Mouse (Mus musculus) layer of hippocampus, postnatal 10 days (tissue): ENCODE data around the gene Edrf1. TPM values are rescaled to one million over a fixed set of nuclear protein-coding genes. Genes with fewer than 3 reads are reported as not detected.

Experiments
- DNase-seq, 2 experiments: peaks; one replicate each; pipeline ENCODE4 v3.0.0; 2021; ENCODE audit warnings: low spot score in 2 of 2
- long read RNA-seq: library from polyadenylated mRNA; stranded (forward); transcript quantifications from one replicate; pipeline ENCODE4 v2.0.0, GENCODE M21; 2023
- total RNA-seq, 2 experiments: library from RNA; stranded (reverse); gene quantifications; 2 replicates each; pipeline ENCODE4 v1.2.3; 2021

Edrf1 gene
- total RNA-seq: 10 to 100 TPM; 29.9 to 35.9 TPM
- long read RNA-seq, full-length matches to known transcripts: 6 of 8 reads
- long read RNA-seq, partial matches to known transcripts: 0 of 8 reads
- long read RNA-seq, other reads (novel, unspliced or antisense): 2 of 8 reads

DNA sequence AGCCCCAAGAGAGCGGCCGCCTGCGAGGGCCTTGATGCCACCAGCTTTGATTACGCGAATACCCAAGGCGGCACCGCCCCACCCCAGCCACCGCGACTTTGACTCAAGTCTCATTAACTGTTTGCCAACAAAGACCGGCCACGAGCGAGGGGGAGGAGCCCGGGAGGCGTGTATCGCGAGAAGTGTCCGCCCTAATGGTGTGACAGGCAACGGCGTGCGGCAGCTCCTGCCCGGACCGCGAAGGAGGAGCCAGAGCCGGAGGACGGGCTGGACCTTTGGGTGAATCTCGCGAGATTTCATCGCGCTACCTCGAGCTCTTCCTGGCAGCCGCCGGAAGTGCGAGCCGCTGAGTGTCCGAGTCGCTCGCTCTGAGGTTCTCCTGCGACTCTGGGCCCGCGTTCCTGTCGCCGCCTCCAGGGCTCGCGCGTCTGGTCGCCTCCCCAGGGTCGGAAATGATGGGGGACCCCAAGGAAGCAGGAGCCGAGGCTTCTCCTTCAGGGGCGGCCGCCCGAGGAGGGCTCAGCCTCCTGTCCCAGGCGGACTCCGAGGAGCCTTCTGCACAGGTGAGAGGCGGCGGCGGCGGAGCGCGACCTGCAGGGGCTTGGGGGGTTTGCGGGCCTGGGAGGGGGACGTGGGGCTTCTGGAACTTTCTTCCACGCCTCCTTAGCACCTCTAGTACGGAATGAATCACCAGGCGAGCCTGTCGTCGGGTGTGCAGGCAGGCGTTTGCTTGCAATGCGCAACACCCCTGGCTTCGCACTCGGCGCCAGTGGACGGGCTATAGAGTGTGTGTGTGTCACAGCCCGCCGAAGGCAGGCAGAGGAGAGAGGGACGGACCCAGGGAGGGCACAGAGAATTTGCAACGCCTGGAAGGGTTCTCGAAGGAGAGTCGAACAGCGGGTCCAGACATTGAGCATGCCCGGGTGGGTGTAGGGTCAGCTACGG is at the start of gene Edrf1:
TSS of gene Edrf1 (plus strand) at position 183 of the 945 bp plus-strand sequence.
- peak; percentile 96 to 97 for DNase-seq

DNA sequence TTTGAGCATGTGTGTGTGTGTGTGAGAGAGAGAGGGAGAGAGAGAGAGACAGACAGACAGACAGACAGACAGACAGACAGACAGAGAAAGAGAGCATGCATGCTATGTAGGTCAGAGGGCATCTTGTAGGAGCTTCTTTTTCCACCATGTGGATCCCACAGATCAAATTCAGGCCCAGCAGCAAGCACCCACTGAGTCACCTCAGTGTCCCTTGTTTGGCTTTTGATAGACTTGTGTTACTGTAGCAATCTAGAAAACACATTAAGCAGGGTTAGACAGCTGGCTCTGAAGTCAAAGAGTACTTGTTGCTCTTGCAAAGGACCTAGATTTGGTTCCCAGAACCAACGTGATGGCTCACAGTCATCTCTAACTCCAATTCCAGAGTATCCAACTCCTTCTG is 45.6 kb upstream of the Edrf1 start:
- DNase-seq: no peak

DNA sequence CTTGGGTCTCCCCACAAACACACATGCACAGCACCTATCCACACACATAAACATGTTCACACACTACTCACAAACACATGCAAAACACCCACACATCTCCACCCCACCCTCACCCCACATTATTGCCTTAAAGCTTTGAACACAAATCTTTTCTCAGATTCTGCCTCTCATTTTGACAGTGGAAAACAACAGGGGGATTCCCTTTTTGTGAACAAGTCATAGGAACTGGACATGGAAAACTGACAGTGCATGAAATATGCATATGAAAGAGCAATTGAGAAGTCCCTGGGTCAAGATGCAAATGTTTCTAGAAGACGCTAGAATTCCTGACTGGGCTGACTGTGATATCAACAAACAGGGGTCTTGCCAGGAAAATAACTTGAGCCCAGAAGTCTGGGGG is 36.8 kb upstream of the Edrf1 start:
- DNase-seq: no peak

DNA sequence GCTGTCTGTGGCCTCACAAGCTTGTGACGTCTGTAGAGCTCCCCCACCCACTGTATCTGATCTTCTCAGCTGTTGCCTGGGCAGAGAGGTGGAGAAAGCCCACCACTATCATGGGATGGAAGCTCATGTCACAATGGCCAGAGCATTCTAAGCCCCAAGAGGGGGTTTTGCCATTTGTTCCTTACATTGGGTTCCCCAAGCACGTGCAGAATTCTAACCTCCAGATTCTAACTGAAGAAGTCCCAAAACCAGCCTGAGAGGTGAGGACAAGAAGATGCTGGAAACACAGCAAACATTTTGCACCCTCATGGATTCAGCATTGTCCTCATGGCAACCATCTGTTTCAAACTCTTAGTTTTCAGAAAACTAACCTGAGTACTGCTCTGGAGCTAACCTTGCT is 35.3 kb upstream of the Edrf1 start, which contains the start of gene Tex36:
TSS of gene Tex36 (minus strand) at position 101 of the 400 bp plus-strand sequence.
- DNase-seq: no peak

DNA sequence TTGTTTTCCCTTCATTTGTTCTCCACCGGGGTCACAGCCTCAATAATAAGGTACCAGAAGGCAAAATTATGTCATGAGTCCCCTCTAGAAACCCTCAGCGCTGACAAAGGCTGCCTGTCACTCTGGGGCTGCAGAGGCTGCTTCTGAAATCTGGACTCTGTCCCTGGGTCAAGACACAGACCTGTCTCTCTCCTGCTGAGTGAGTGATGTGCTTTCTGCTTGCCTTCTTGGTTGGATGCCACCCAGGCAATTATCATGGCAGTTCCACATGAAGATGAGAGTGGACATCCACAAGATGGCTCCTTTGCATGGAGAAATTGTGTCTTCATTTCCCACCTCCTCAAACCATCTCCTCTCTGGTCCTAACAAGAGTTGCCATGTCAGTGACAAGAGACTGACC is 34.2 kb upstream of the Edrf1 start:
- DNase-seq: no peak

DNA sequence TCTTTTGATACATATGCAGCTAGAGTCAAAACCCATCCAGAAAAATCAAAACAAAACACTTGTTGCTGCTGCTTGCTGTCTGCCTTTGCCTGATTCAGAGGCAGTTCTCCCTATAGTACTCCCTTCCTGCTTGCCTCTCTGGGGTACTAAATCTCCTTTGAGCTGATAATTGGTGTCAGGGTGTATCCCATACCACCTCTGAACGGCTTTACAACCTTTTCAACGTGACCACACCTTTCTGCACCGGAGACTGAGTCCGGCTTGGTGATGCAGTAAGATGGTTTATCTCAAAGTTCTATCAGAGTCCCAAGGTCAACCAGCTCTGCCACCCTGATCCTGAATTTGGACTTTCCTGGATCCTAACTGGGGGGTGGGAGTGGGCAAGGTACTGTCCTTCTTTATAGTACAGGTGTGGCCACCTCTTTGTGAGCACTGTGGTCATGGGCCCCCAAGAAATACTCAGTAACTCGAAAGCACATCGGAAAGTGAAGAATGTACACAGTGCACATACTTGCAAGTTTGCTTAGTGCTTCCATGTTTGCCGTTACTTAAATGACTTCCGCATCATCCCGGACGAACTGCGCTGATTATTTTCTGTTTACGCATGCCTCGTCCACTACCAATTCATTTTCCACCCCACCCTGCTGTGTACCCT is 32.8 kb upstream of the Edrf1 start:
- no peak for DNase-seq

DNA sequence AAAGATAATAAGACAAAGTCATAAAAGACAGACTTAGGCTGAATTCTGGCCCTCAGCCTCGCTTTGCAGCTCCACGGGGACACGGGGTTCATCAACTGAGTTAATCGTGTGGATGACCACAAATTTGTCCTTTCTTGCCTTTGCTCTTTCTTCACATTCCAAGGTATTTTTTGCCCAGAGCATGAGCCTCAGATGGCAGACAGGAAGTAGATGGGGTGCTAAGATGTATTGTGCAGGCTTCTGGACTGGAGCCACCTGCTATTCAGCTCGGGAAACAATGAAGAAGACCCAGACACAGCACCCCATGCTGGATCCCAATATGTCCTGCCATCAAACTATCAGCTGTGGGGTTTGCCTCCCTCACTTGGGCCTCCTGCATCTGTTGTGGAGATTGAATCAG is 30.0 kb upstream of the Edrf1 start:
- no peak for DNase-seq

DNA sequence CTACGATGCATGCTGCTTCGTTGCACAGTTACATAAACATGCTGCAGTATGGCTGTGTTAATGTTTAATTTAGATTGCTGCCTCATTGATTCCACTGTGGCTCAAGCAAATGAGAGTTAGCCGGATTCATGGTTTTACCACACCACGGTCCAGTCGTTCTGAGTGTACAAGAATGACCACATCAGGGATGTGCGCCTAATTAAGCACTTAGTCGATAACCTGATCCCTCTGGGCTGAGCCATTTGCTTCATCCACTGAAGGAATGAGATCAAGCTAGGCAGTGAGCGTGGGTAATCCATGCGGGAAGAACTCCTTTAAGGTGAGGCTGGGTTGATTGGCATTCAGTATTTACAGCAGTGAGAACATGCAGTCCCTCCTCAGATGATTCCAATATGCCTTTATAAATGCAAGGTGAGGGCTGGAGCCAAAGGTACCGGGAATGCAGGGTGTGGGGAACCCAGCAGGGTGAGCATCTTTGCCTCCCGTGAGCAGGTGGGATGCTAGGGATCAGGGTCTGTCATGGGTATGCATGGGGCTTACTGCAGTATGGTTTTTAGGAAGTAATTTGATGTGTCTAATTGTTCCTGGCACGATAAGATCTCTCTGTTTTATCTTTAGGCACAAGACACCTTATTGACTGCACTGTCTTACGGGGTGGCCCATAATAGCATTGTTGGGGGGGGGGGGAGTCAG is 29.3 kb upstream of the Edrf1 start:
- DNase-seq: no peak

DNA sequence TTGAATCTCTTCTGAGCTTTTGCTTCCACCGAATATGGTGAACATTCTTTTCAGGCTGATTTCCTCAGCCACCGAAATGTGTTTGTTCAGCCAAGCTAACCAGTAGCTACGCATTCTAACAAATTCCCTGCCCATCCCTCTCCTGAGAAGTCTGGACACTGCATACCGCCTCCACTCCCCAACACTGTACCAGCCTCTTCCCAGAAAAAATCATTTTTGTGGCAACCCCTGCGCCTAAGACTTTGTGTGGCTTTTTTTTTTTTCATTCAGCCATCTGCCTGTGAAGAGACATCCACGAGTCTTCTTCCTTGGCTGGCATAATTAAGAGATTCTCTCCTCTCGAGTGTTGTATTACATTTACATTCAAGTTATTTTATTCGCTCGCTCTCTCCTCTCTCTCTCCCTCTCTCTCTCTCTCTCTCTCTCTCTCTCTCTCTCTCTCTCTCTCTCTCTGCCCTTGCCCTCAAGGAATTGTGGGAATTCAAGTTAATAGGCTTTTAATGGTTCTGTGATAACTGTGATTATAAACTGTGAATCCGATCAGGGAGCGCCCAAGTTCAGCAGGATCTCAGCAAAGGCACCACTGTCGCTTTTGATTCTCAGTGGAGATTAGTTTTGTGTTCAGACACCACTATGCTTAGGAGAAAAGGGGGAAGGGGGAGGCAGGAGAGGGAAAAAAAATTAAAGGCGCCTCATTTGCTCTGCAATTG is 28.6 kb upstream of the Edrf1 start:
- peak in 1 of 2 experiments; percentile 21 for DNase-seq

DNA sequence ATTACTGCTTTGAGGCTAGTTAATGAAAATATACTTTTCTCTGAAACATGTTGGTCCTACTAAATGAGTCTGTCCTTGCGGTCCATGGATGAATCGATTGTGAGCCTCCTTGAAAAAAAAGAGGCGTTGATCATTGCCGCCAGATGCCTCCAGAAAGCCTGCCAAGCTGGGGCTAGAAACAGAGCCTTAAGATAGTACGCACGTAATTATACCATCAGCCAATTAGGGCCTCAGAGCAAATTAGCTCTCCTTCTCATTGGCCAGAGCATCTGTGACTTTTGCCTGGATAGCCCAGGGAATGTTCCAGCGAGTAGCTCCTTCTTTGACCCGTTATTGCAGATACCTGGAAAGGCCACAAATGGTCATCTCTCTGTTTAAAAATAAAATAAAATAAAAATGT is 27.8 kb upstream of the Edrf1 start:
- DNase-seq: peak in 1 of 2 experiments; percentile 57

DNA sequence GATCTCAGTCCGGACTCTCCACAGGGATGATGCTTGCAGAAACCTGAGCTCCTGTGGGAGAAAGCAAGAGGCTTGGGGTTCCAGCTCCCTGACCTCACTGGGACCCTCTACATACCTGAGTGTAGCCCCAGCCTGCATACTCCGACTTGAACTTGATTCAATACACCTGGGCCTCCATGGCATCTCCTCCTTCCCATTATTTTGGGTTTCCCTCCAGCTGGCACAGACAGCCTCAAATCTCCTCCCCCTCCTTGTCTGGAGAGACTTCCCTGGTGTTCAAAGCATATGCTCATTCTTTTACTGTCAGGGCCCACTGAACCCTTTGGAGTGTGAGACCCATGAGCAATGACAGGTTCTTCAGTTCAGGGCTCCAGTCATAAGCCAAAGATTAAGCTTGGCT is 24.4 kb upstream of the Edrf1 start:
- DNase-seq: no peak

DNA sequence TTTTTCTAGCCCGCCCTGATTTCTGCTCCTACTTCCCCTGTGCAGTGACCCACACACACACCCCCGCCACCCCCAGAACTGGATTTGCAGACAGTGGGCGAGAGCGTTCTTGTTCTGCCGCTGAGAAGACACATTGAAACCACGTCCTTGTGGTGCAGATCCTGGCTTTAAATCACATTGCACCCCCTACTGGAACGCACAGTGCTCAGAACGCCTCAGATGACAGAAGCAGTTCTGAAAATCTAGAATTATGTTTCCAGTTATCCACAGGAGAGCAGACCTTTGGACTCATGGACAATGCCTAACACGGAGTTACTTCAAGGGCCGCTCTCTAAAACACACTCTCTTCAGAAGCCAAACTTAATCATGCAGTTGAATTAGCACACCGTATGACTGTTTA is 16.6 kb upstream of the Edrf1 start:
- DNase-seq: peak; percentile 25 to 45

DNA sequence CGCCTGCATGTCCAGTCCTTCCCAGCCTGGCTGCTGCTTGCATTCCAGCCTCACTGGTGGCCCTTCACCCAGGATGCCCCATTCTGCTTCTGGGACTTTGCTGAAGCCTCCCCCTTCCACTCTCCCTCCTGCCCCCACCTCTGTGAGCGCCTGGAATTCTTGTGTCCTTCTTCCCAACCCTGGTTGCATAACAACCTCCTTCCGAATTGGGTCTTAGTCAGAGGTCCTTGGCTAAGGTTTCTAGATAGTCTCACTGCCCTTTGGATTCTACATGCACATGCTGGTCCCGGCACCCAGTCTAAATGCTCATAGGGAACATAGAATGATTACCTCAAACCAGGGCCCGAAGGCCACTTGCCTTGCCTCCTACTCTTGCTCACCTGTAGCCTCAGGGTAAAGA is 14.1 kb upstream of the Edrf1 start:
- DNase-seq: no peak

DNA sequence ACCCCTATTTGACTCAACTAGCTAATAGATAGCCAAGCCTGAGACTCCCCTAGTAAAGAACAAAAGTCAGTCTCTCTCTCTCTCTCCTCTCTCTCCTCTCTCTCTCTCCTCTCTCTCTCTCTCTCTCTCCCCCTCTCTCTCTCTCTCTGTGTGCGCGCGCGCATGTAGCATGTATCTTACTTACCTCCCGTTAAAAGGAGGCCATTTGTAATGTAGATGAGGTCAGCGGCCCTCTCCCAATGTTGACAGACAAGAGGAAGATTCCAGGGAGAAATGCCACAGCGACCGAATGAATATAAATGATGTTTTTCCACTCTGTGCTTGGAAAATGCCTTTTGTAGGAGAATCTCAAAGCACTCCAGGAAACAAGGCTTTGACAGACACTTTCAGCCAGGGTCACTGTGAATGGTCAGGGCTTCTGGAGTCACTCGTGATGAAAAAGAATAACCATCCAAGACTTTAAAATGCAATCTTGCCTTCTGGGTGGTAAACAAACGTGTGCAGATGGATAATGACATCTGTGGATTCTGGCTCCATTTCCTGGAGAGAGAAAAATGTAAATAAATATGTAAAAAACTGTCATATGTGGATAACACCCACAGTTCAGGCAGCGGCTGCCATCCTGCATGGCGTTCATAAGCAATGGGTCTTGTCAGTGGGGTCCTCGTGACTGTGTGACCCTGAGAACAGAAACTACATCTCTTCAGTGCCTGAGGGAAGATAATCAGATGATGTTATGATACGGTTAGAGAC is 10.0 kb upstream of the Edrf1 start:
- peak in 1 of 2 experiments; percentile 20 for DNase-seq

DNA sequence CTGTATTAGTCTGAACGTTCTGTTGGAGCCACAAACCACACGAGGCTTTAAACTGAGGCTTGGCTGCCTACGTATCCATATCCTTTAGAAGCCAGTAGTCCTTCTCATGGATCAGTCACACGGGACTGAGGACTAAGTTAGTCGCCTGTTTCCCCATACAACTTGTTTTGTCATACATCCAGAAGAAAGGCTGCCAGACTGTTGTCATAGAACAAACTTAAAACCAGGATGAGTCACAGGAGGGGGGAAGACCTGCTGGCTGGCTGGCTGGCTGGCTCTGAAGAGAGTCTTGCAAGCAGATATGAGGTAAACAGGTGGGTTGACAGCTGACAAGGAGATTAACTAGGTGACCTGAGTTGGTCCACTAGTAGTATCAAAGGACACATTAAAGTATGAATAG is 6.5 kb upstream of the Edrf1 start:
- DNase-seq: no peak

DNA sequence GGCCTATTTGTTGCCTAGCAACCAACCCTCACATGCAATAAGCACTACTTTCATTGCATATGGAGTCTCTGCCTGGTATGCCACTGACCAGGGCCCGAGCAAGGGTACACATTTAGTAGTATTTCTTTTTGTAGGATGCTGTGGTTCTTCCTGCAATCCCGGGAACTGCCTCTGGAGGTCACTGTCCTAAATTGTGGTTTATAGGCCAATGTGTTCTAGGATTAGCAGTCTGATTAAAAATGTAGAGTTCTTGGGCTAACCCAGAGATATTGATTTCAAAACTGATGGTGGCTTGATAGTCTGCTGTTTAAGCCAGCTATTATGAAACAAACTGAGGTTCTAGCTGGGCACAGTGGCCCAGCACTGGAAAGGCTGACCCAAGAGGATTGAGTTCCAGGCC is 4.9 kb upstream of the Edrf1 start:
- DNase-seq: peak; percentile 74 to 79

DNA sequence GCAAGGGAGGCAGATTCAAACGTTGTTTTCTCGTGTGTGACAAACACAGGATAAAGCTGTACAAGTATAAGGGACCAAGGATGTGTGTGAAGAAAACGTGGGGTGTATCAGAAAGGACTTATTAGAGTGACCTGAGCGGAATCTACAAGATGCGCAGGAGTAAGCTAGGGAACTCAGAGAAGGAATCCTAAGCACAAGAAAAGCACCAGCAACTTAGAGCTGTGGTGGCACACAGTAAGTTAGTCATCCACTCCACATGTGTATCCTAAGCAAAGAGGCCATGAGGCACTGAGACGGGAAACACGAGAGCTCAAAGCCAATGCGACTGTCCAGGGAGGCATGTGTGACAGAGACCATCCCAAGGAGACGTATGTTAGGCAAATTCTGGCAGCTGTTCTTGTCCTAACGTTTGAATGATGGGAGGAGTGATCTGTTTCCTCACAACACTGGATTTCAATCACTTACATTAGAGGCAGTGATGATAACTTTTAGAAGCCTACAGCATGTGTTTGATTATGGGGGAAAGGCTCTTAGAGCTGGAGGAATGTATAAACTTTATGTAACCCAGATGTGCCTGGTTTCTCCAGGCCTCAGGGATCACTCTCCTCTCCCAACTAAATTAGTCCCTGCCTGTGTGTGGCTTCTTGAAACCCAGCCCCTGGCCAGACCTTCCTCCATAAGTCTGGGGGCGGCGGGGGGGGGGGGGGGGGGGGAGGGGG is 2.3 kb upstream of the Edrf1 start:
- no peak for DNase-seq

DNA sequence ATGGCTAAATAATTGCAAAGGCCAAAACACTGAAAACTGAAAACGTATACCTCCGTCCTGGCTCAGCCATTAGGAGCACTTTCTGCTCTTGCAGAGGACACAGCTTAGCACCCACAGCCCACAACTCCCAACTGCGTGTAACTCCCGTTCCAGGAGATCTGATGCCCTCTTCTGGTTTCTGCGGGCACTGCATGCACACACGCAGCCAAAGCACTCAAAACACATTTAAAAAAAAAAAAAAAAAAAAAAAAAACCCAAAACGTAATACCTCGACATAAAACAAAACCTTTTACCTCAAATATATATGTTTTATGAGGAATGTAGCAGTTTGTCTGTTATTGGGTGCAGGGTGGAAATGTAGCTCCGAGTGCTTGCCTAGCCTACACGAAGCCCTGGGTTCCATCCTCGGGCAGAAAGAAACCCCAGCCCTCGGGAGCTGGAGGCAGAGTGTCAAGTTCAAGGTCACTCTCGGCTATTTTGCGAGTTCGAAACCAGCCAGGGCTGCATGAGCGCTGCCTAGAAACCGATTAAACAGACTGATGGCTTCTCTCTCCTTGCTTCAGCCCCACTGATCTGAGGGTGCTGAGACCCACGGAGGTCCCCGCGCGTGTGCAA is 498 bp upstream of the Edrf1 start:
- peak; percentile 96 to 97 for DNase-seq

DNA sequence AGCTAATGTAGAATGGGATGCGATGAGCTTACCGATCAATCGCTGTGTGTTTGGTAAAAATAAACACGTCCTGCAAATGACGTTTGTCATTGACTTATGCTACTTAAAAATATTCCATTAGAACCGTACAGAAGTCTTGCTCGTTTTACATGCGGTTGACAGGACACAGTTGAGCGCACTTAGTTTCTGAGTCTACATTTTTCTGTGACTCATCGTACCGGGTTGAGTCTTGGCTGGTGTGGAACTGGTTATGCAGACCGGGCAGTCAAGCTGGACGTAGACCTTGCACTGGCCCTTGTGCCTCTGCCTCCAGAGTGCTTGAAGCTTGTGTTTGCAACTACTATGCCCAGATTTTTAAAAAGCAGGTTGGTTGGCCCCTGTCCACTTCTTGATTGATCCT is 963 bp downstream of the Edrf1 start:
- DNase-seq: no peak
